Mouse (Mus musculus) CD4-positive, CD25-positive, alpha-beta regulatory T cell, adult 9 weeks (primary cell): Measurements from ENCODE around the gene Igsf9. TPM values are rescaled to one million over a fixed set of nuclear protein-coding genes. Genes with fewer than 3 reads are reported as not detected.

Source experiments
- polyA plus RNA-seq: library from polyadenylated mRNA; unstranded; fragments of 100-300 nt; shearing (Covaris generic); gene quantifications from one replicate; pipeline ENCODE4 v1.2.1, GENCODE M21; 2017

The Igsf9 gene
- polyA plus RNA-seq, result 2.3 TPM

GRCm38 (mm10) chr1:172481540-172482280 is at the start of gene Igsf9:
Gene Igsf9, plus strand, starts transcription at chr1:172481788.

GRCm38 (mm10) chr1:172475054-172475741 is 6.4 kb upstream of the Igsf9 start, which contains the start of gene Slamf9:
Gene Slamf9, plus strand, starts transcription at chr1:172475358.

GRCm38 (mm10) chr1:172499765-172500441 is 18.3 kb downstream of the Igsf9 start, which contains the start of gene Tagln2:
Gene Tagln2, plus strand, starts transcription at chr1:172500047.

GRCm38 (mm10) chr1:172520576-172521440 is 39.2 kb downstream of the Igsf9 start, which contains the start of gene Cfap45:
Gene Cfap45, plus strand, starts transcription at chr1:172520801.

Other genes with a start within 250 kb of the Igsf9 start
- not detected for gene Atp1a4, start 223.4 kb upstream of the Igsf9 start, polyA plus RNA-seq
- 26.3 TPM for gene Igsf8, start 220.1 kb upstream of the Igsf9 start, polyA plus RNA-seq
- gene Atp1a2, start 183.7 kb upstream of the Igsf9 start, polyA plus RNA-seq, result 0.22 TPM
- not detected for gene Kcnj9, start 152.5 kb upstream of the Igsf9 start, polyA plus RNA-seq
- gene Kcnj10, start 140.6 kb upstream of the Igsf9 start, polyA plus RNA-seq, result not detected
- gene Pigm, start 105.2 kb upstream of the Igsf9 start, polyA plus RNA-seq, result 9.3 TPM
- gene Slamf9, start 6.4 kb upstream of the Igsf9 start, polyA plus RNA-seq, result not detected
- 369 TPM for gene Tagln2, start 18.3 kb downstream of the Igsf9 start, polyA plus RNA-seq
- gene Cfap45, start 39.0 kb downstream of the Igsf9 start, polyA plus RNA-seq, result 0.37 TPM
- not detected for gene Vsig8, start 74.2 kb downstream of the Igsf9 start, polyA plus RNA-seq
- 0.16 TPM for gene Slamf8, start 108.8 kb downstream of the Igsf9 start, polyA plus RNA-seq
- not detected for gene Fcrl6, start 120.8 kb downstream of the Igsf9 start, polyA plus RNA-seq
- gene Dusp23, start 151.2 kb downstream of the Igsf9 start, polyA plus RNA-seq, result 8.1 TPM
- gene Crp, start 216.3 kb downstream of the Igsf9 start, polyA plus RNA-seq, result not detected